Mouse (Mus musculus) cortical plate, adult 2 months (tissue): ENCODE measurements at regions not wholly inside any gene's neighbourhood (a gene's known extent, or its start where the extent isn't known, plus 50 kb on each side); places are given as distances from the start of the nearest gene placed in this dataset.
"Not testable (repeated sequence)": the region's sequence is repeated elsewhere in the genome, so short reads cannot be mapped to it uniquely, and the experiment has no call there.

Source experiments
- H3K27ac ChIP-seq: fragments of 200-500 bp; 2 replicates; pipeline ENCODE4 v1.5.1; 2012; ENCODE audit warnings: low read length, control low read depth, inconsistent platforms; ENCODE audit not compliant: insufficient read depth
- H3K4me1 ChIP-seq: fragments of 200-500 bp; 2 replicates; pipeline ENCODE4 v1.6.1; 2011; ENCODE audit warnings: low read length; ENCODE audit not compliant: control insufficient read depth, insufficient read depth
- H3K4me3 ChIP-seq: fragments of 200-500 bp; 2 replicates; pipeline ENCODE4 v1.5.1; 2011; ENCODE audit warnings: mild to moderate bottlenecking, low read length, control low read depth; ENCODE audit not compliant: insufficient read depth
- CTCF ChIP-seq: fragments of 200-500 bp; IDR thresholded peaks from 2 replicates; pipeline ENCODE4 v1.5.1; 2011; ENCODE audit warnings: mild to moderate bottlenecking, control low read depth, low read length; ENCODE audit not compliant: insufficient read depth; ENCODE audit errors: extremely low read depth
- POLR2A ChIP-seq: fragments of 200-500 bp; IDR thresholded peaks from 2 replicates; pipeline ENCODE4 v1.6.1; 2011; ENCODE audit warnings: mild to moderate bottlenecking, low read length, control low read depth; ENCODE audit not compliant: insufficient read depth; ENCODE audit errors: extremely low read depth

- Histone ChIP-seq H3K4me3 (no peak overlapping the region), H3K27ac (no peak overlapping the region), H3K4me1 (no peaks in the 10 kb centered on the region)
- TF ChIP-seq CTCF, result no peak
These were observed 98.6 kb upstream of the Ttc29 start for GRCm38 (mm10) chr8:78114512-78114911.

DNA sequence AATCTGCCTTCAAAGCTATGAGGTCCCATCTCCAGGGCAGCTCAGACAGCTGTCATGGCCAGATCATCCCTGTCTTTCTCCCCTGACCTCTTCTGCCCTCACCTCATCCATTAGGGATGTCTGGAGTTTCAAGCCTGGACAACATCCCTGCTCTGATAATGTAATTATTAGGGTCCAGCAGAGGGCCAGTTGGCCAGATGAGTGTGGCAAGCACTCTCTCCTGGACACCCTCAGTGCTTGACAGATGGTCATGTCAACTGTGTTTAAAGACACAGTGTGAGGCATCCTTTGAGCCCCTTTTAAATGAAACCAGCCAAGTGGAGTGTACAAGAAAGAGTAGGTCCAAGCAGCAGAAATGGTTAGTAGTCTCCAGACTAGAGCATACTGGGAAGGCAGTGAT is 95.9 kb upstream of the Ttc29 start:
- Histone ChIP-seq H3K4me1 (no peaks in the 10 kb centered on the region), H3K27ac (no peak overlapping the region), H3K4me3 (no peak overlapping the region)
- TF ChIP-seq POLR2A (no peak), CTCF (no peak)

DNA sequence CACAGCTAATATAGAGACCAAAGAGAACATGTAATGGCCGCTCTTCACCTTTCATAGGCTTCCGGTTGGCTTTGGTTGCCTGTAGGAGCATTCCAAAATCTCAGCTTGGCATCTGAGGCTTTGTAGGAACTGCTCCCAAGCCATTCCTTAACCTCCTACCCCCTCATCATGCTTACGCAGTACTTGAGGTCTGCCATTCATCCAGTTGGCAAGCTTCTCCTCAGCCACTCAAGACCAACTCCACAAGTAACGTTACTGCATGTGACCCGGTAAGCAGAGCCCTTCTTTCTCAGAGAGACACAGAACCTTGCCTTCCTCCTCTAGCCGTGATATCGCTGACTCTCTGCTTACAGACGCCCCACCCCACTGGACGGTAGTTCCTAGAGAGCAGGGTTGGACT is 94.6 kb upstream of the Ttc29 start:
- Histone ChIP-seq H3K4me1 (no peaks in the 10 kb centered on the region), H3K27ac (no peak overlapping the region), H3K4me3 (no peak overlapping the region)
- TF ChIP-seq POLR2A (no peak), CTCF (no peak)

- Histone ChIP-seq H3K4me1 (no peaks in the 10 kb centered on the region), H3K27ac (no peak overlapping the region), H3K4me3 (no peak overlapping the region)
- TF ChIP-seq POLR2A (no peak), CTCF (no peak)
These were observed 93.4 kb upstream of the Ttc29 start for GRCm38 (mm10) chr8:78119682-78120081.

DNA sequence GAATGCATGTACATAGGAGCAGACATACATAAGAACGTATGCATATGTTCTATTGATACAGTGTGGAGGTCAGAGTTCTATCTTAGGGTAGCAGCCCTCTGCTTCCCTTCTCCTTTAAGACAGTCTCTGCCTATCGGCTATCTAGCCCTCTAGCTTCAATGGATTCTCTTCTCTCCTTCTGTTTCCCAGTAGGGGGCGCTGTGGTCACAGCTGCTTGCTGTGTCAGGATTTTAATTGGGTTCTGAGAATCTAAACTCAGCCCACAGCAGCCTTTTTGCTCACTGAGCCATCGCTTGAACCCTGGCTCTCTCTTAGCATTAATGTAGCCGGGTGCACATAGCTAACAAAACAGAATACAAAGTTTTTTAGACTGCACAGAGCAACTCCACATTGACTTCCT is 88.8 kb upstream of the Ttc29 start:
- H3K27ac ChIP-seq, result no peak overlapping the region
- TF ChIP-seq POLR2A (no peak), CTCF (no peak; the same call in 1 of the 2 replicates)
- no peak overlapping the region for H3K4me3 ChIP-seq
- H3K4me1 ChIP-seq, result no peaks in the 10 kb centered on the region

GRCm38 (mm10) chr8:78127852-78128251 is 85.2 kb upstream of the Ttc29 start:
- Histone ChIP-seq H3K4me3 (no peak overlapping the region), H3K4me1 (no peaks in the 10 kb centered on the region), H3K27ac (no peak overlapping the region)
- TF ChIP-seq CTCF (peak; percentile 46), POLR2A (no peak)

DNA sequence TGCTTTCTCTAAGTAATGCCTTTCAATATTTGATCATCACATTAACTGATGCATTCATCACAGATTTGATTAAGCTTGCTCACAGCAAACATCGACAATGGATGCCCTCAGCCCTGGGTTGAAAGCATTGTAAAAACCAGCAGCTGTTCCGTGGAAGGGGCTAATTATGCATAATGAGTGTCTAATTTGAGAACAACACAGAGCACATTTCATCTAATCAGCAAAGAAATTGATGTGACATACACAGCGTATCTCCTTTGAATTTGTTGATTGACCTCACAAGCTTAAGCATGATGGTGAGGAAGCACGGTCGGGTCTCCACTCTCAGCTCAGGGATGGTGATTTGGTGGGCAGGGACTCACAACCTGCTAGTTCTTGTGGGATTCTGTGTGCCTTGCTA is 84.0 kb upstream of the Ttc29 start:
- H3K27ac ChIP-seq, result no peak overlapping the region
- H3K4me1 ChIP-seq, result no peaks in the 10 kb centered on the region
- TF ChIP-seq POLR2A (no peak), CTCF (no peak)
- H3K4me3 ChIP-seq, result no peak overlapping the region

DNA sequence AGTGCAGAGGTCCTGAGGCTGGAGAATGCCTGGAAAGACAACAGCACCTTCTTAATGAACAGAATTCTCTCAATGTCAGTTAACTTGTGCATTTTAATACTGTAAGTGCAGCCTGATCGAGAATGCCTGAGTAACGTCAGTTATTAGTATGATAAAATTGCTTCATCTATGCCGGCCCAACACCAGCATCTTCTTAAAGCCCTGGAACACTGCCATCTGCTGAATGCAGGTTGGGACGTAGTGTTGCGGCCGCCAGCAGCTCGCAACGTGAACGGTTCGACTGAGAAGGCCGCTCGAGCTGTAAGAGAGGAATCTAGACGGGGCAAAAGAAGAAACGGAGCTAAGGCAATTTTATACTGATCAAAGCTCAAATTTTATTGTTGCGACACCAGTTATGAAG is 73.6 kb upstream of the Ttc29 start:
- H3K4me3 ChIP-seq, H3K4me1 ChIP-seq, H3K27ac ChIP-seq: not testable (repeated sequence)

DNA sequence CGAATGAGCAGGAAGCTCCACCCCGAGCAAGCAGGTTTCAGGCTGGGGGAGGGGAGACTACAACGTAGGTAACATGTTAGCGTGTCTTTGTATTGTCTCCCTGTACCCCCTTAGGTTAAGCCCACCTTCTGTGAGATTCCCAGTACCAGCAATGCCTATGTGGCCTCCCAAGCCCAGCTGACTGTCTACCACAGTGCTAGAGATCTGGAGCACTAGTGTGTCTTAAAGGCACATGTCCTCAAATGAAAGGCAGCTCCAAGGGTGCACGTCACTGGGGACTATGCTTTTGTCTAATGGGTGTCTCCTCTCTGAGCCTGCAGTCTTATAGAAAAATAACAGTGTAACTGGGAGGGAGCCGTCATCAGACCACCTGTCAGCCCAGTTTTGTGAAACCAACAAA is 65.9 kb upstream of the Ttc29 start:
- Histone ChIP-seq H3K4me3 (no peak overlapping the region), H3K4me1 (no peaks in the 10 kb centered on the region), H3K27ac (no peak overlapping the region)
- no peak for TF ChIP-seq CTCF
- no peak for TF ChIP-seq POLR2A

DNA sequence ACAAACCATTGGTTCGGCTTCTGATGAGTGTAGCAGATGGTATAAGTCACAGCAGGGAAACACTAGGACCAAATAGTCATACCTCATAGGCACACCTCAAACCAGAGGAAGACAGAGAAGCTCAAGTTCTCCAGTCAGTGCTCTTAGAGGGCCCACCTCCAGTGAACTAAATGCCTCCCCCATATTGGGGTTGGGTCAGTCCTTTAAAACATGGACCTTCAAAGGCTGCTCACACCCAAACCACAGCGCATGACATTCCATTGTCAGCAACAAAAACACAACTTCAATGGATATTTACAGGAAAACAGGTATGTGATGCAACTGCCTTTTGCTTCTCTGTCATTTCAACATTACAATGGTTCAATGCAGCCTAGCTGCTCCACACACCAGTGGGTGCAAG is 65.1 kb upstream of the Ttc29 start:
- no peaks in the 10 kb centered on the region for H3K4me1 ChIP-seq
- no peak overlapping the region for H3K27ac ChIP-seq
- no peak for TF ChIP-seq CTCF

DNA sequence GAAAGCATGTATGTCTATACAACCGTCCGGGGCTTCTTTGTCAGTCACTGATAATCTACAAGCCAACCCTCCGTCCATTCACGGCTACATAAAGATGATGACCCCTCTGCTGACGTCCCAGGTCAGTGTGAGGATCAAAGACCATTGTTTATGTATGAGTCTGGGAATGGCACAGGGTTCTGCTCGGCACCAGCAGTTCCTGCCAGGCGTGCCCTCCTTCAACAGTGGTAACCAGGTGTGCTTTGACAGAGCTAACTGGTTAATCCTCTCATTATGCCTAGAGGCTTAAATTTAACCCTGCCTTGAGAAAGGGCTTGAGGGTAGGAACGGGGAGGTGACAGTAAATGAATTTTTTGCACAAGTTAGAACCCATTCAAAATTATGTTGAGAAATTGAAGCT is 58.2 kb upstream of the Ttc29 start:
- H3K27ac ChIP-seq, result no peak overlapping the region
- no peak overlapping the region for H3K4me3 ChIP-seq
- no peaks in the 10 kb centered on the region for H3K4me1 ChIP-seq
- TF ChIP-seq POLR2A (no peak), CTCF (no peak)

More for the DNA sequence above, 65.1 kb upstream of the Ttc29 start:
- H3K4me3 ChIP-seq, result no peak overlapping the region
